Mouse (Mus musculus) intestine, embryonic 16.5 days (tissue): ENCODE measurements around the gene Ago3. TPM values are rescaled to one million over a fixed set of nuclear protein-coding genes. Genes with fewer than 3 reads are reported as not detected.

Experiments used
- ATAC-seq: fragments of 200-750 bp; cut with Nextera tagmentation; 2 replicates; pipeline ENCODE4 v1.8.0; 2017; ENCODE audit warnings: moderate TSS enrichment, moderate library complexity
- H3K27ac ChIP-seq: fragments of 300-500 bp; sonication (generic); 2 replicates; pipeline ENCODE4 v1.5.1; 2014; ENCODE audit warnings: mild to moderate bottlenecking, low read length
- H3K27me3 ChIP-seq: fragments of 300-500 bp; sonication (generic); replicated peaks from 2 replicates; pipeline ENCODE4 v1.6.1; 2014; ENCODE audit warnings: low read length, control low read depth, mixed read lengths; ENCODE audit not compliant: control insufficient read depth, insufficient read depth
- H3K36me3 ChIP-seq: fragments of 300-500 bp; sonication (generic); 2 replicates; pipeline ENCODE4 v1.6.1; 2014; ENCODE audit warnings: low read length, control low read depth; ENCODE audit not compliant: control insufficient read depth, insufficient read depth
- H3K4me1 ChIP-seq: fragments of 300-500 bp; sonication (generic); 2 replicates; pipeline ENCODE4 v1.6.1; 2014; ENCODE audit warnings: low read length, control low read depth, mixed read lengths; ENCODE audit not compliant: control insufficient read depth, insufficient read depth
- H3K4me2 ChIP-seq: fragments of 300-500 bp; sonication (generic); 2 replicates; pipeline ENCODE4 v1.6.1; 2014; ENCODE audit warnings: low read depth, low read length, control low read depth
- H3K4me3 ChIP-seq: fragments of 300-500 bp; sonication (generic); 2 replicates; pipeline ENCODE4 v1.5.1; 2014; ENCODE audit warnings: mild to moderate bottlenecking, low read length
- H3K9ac ChIP-seq: fragments of 300-500 bp; sonication (generic); 2 replicates; pipeline ENCODE4 v1.6.1; 2014; ENCODE audit warnings: low read depth, low read length
- H3K9me3 ChIP-seq: fragments of 300-500 bp; sonication (generic); 2 replicates; pipeline ENCODE4 v1.6.1; 2016; ENCODE audit warnings: low read length, control low read depth; ENCODE audit not compliant: control insufficient read depth
- WGBS: fragments of 180-500 bp; shearing (Covaris S2); extraction: QIAGEN DNeasy Blood & Tissue Kit; methylation state at CpG from one replicate; pipeline ENCODE4 v1.1.7; 2014; 5-methylcytosine and 5-hydroxymethylcytosine counted together
- polyA plus RNA-seq: library from polyadenylated mRNA; unstranded; fragments of >200 nt; fragmentation: Nextera tagmentation; extraction: Ambion mirVana; gene quantifications from 2 replicates; pipeline ENCODE4 v1.2.1, GENCODE M21; 2015

Gene Ago3
- polyA plus RNA-seq, 1 experiment from 2014 or later, result 10.6 TPM

GRCm38 (mm10) chr4:126433175-126433574 is 3.8 kb upstream of the Ago3 start:
- Histone ChIP-seq H3K9me3 (no peaks in the 10 kb centered on the region), H3K4me1 (no peaks in the 10 kb centered on the region; the same call in 1 of the 2 replicates), H3K4me3 (no peak overlapping the region), H3K36me3 (no peaks in the 10 kb centered on the region), H3K27ac (no peak overlapping the region), H3K4me2 (no peak overlapping the region), H3K9ac (no peak overlapping the region), H3K27me3 (no peaks in the 10 kb centered on the region)
- ATAC-seq, result no peak
- WGBS, result 87% methylated on average over 4 of the region's 4 CpGs

DNA sequence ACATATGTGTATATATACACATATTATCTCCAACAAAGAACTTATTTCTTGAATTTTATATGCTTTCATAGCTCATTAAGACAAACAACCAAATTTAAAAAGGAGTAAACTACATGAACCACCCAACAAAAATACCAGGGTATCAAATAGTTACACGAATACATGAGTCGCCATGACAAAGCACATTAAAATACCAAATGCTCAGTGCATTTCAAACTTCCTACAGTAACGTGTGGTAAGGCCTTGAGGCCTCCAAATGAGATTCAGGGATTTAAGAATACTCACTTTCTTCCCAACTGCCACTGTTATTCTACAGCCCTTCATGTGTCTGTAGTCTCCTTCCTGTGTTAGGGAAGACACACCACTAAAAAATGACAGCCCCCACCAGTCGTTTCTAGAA is 2.4 kb upstream of the Ago3 start:
- no peaks in the 10 kb centered on the region for H3K36me3 ChIP-seq
- no peak overlapping the region for H3K4me3 ChIP-seq
- H3K9ac ChIP-seq, result no peak overlapping the region
- no peak overlapping the region for H3K4me2 ChIP-seq
- no peaks in the 10 kb centered on the region for H3K27me3 ChIP-seq
- H3K4me1 ChIP-seq, result no peaks in the 10 kb centered on the region; the same call in 1 of the 2 replicates
- WGBS, result 84% methylated on average over 4 of the region's 4 CpGs
- no peak for ATAC-seq
- no peaks in the 10 kb centered on the region for H3K9me3 ChIP-seq
- no peak overlapping the region for H3K27ac ChIP-seq

DNA sequence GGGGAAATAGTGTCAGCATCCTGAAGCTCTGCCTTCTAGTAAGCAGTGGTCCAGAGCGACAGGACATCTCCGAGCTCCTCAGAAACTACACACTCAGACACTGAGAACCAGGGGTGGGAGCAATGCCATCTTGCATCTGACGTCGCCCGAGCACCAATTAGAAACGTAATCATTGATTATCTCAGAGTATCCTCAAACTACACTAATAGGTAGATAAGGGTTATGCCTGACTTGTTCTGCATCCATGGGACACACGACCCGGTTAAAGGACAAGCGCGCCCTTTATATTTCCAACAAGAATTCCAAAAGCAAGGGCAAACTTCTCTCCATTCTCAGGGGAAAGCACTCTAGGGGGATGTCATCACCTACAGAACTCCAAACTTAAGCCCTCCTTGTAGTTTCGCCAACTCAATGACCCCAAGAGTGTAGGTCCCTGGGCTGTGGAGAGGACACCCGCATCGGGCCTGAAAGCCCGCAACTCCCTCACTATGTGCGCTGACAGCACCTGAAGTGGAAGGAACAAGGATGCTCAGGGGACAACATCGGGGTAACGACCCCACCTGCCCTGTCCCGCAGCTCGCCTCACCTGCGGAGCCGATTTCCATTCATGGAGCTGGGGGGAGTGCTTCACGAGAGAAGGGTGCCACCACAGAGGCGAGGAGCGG is 542 bp downstream of the Ago3 start:
- peak overlapping the region; percentile 88 for H3K27ac ChIP-seq
- no peaks in the 10 kb centered on the region for H3K27me3 ChIP-seq
- peak overlapping the region; percentile 90 for H3K9ac ChIP-seq
- peak; percentile 60; the same call in 1 of the 2 replicates for ATAC-seq
- 1% methylated on average over 24 of the region's 24 CpGs for WGBS
- H3K4me3 ChIP-seq, result peak overlapping the region; percentile 88
- no peaks in the 10 kb centered on the region; the same call in 1 of the 2 replicates for H3K4me1 ChIP-seq
- peak overlapping the region; percentile 62 for H3K4me2 ChIP-seq
- H3K9me3 ChIP-seq, result no peaks in the 10 kb centered on the region
- no peaks in the 10 kb centered on the region for H3K36me3 ChIP-seq

DNA sequence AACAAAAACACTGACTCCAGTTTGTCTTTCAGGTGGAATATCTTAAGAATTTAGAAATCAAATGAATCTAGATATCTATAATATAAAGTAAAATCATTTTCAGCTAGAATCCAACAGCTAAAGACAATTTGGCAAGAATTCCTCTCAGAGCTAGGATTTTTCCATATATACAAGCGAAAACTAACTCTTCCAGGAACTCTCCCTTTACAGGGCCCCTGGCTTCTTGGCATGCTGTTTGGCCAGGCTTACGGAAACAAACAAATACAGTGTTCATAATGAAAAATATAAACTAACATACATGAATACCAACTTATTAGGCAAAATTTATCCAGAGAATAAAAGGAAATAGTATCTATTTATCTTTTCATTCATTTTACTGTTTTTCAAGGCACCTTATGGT is 5.5 kb downstream of the Ago3 start:
- Histone ChIP-seq H3K9me3 (no peaks in the 10 kb centered on the region), H3K36me3 (no peaks in the 10 kb centered on the region), H3K4me2 (no peak overlapping the region), H3K4me3 (no peak overlapping the region), H3K4me1 (no peaks in the 10 kb centered on the region), H3K27me3 (no peaks in the 10 kb centered on the region), H3K9ac (no peak overlapping the region), H3K27ac (no peak overlapping the region)
- ATAC-seq, result no peak
- WGBS, result 76% methylated on average over 2 of the region's 2 CpGs

DNA sequence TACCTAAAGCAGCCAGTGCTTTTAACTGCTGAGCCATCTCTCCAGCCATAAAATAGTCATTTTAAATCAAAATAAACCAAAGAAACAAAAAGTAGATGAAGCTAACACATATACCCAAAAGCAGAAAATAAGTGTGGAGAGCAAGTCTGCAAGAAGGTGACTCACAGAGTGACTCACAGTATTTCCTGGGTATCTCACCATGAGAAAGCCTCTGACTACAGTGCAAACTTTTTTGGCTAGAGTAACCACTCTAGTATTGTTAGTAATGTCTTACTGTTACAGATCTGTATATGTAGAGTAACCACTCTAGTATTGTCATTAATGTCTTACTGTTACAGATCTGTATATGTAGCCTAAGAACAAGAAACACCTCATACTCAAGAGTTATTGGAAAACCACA is 13.6 kb downstream of the Ago3 start:
- Histone ChIP-seq H3K27ac (no peak overlapping the region), H3K36me3 (no peaks in the 10 kb centered on the region), H3K4me3 (no peak overlapping the region), H3K9me3 (no peaks in the 10 kb centered on the region), H3K4me1 (no peaks in the 10 kb centered on the region), H3K9ac (no peak overlapping the region), H3K27me3 (no peaks in the 10 kb centered on the region), H3K4me2 (no peak overlapping the region)
- no peak for ATAC-seq

GRCm38 (mm10) chr4:126412526-126412925 is 16.8 kb downstream of the Ago3 start:
- H3K27ac ChIP-seq, result no peak overlapping the region
- no peak overlapping the region for H3K4me2 ChIP-seq
- no peaks in the 10 kb centered on the region for H3K9me3 ChIP-seq
- H3K4me1 ChIP-seq, result no peaks in the 10 kb centered on the region
- 93% methylated on average over 3 of the region's 3 CpGs for WGBS
- no peaks in the 10 kb centered on the region for H3K27me3 ChIP-seq
- ATAC-seq, result no peak
- H3K4me3 ChIP-seq, result no peak overlapping the region
- H3K36me3 ChIP-seq, result no peaks in the 10 kb centered on the region
- H3K9ac ChIP-seq, result no peak overlapping the region

DNA sequence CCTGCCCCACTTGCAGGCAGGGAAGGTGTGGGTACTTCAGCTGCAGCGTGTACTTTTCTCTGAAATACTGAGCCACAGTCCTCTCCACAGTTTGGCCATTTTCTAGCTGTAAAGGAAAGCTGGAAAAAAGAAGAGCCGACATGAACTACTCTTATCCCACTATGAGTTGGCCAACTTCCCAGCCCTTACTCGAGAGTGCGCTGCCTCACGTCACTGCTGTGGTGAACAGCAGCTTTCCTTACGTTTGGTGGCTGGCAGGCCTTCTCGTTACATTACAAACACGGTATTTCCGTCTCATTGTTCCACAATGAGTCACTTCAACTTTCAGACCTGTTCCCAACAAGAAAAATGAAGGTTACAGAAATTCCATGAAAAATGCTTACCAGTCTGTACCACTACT is 57.9 kb downstream of the Ago3 start:
- no peak overlapping the region for H3K27ac ChIP-seq
- no peak overlapping the region for H3K4me2 ChIP-seq
- no peaks in the 10 kb centered on the region for H3K27me3 ChIP-seq
- 75% methylated on average over 9 of the region's 9 CpGs for WGBS
- no peak overlapping the region for H3K4me3 ChIP-seq
- H3K9ac ChIP-seq, result no peak overlapping the region
- H3K9me3 ChIP-seq, result no peaks in the 10 kb centered on the region
- no peak for ATAC-seq
- H3K4me1 ChIP-seq, result no peaks in the 10 kb centered on the region
- H3K36me3 ChIP-seq, result no peaks in the 10 kb centered on the region

- no peak for ATAC-seq
- Histone ChIP-seq H3K4me1 (no peaks in the 10 kb centered on the region), H3K9ac (no peak overlapping the region), H3K36me3 (no peaks in the 10 kb centered on the region; the same call in none of the 2 replicates), H3K27me3 (no peaks in the 10 kb centered on the region), H3K27ac (no peak overlapping the region), H3K4me3 (no peak overlapping the region), H3K4me2 (no peak overlapping the region), H3K9me3 (no peaks in the 10 kb centered on the region)
- whole genome bisulfite sequencing, result 82% methylated on average over 1 of the region's 1 CpGs
These were observed 69.3 kb downstream of the Ago3 start for GRCm38 (mm10) chr4:126360069-126360468.

- peak; percentile 69 for ATAC-seq
- no peak overlapping the region for H3K4me3 ChIP-seq
- H3K4me1 ChIP-seq, result no peaks in the 10 kb centered on the region
- H3K27ac ChIP-seq, result no peak overlapping the region
- H3K4me2 ChIP-seq, result no peak overlapping the region
- H3K36me3 ChIP-seq, result peaks cover 11% of the 10 kb centered on the region
- H3K9me3 ChIP-seq, result no peaks in the 10 kb centered on the region
- H3K27me3 ChIP-seq, result no peaks in the 10 kb centered on the region
- no peak overlapping the region for H3K9ac ChIP-seq
- WGBS, result 59% methylated on average over 4 of the region's 4 CpGs
These were observed 85.9 kb downstream of the Ago3 start for GRCm38 (mm10) chr4:126343451-126343850.

GRCm38 (mm10) chr4:126339461-126339860 is 89.9 kb downstream of the Ago3 start:
- 68% methylated on average over 4 of the region's 4 CpGs for WGBS
- Histone ChIP-seq H3K4me2 (no peak overlapping the region), H3K4me1 (no peaks in the 10 kb centered on the region), H3K9ac (no peak overlapping the region), H3K4me3 (no peak overlapping the region), H3K36me3 (peaks cover 4% of the 10 kb centered on the region), H3K27me3 (no peaks in the 10 kb centered on the region), H3K9me3 (no peaks in the 10 kb centered on the region), H3K27ac (no peak overlapping the region)
- no peak for ATAC-seq
